Mouse (Mus musculus): ENCODE results near the gene Osbpl11. TPM values are rescaled to one million over a fixed set of nuclear protein-coding genes. Genes with fewer than 3 reads are reported as not detected.
"Not testable (repeated sequence)": the region's sequence is repeated elsewhere in the genome, so short reads cannot be mapped to it uniquely, and the experiment has no call there.

Osbpl11 gene
- total and polyA plus RNA-seq, 2 experiments, result 6.3 to 9.8 TPM

- H3K36me3 ChIP-seq (ENCODE audit: control insufficient read depth, insufficient read depth, low read length), result no peaks in the 10 kb centered on the region
- WGBS, result 83% methylated on average over 4 of the region's 4 CpGs
- no peak for DNase-seq (ENCODE audit: extremely low read depth, low read depth, low spot score)
- H3K4me3 ChIP-seq (ENCODE audit: insufficient read depth, low read depth, low read length), result no peak overlapping the region
- H3K27ac ChIP-seq (replicated peaks; ENCODE audit: insufficient read depth, low read depth, low read length), result no peak overlapping the region
- H3K79me2 ChIP-seq (ENCODE audit: control insufficient read depth, insufficient read depth, low read length), result no peaks in the 10 kb centered on the region
- no peak overlapping the region for H3K9ac ChIP-seq (ENCODE audit: low read depth, low read length)
- H3K4me1 ChIP-seq (ENCODE audit: control insufficient read depth, insufficient read depth, low read length), result no peaks in the 10 kb centered on the region
- H3K27me3 ChIP-seq (ENCODE audit: control insufficient read depth, insufficient read depth, low read length), result no peaks in the 10 kb centered on the region
- TF ChIP-seq POLR2A (IDR thresholded peaks at IDR 0.05; ENCODE audit: extremely low read depth, insufficient read depth, low read length), result no peak
- no peak for TF ChIP-seq CTCF (IDR thresholded peaks at IDR 0.05; ENCODE audit: low read depth, low read length)
These were observed 36.7 kb upstream of the Osbpl11 start for GRCm38 (mm10) chr16:33148135-33148534.

- H3K27ac ChIP-seq (replicated peaks; ENCODE audit: insufficient read depth, low read depth, low read length); DNase-seq (ENCODE audit: extremely low read depth, low read depth, low spot score); H3K27me3 ChIP-seq (ENCODE audit: control insufficient read depth, insufficient read depth, low read length); H3K9ac ChIP-seq (ENCODE audit: low read depth, low read length); H3K4me1 ChIP-seq (ENCODE audit: control insufficient read depth, insufficient read depth, low read length); H3K4me3 ChIP-seq (ENCODE audit: insufficient read depth, low read depth, low read length); H3K36me3 ChIP-seq (ENCODE audit: control insufficient read depth, insufficient read depth, low read length); H3K79me2 ChIP-seq (ENCODE audit: control insufficient read depth, insufficient read depth, low read length): not testable (repeated sequence)
- WGBS, result 83% methylated on average over 9 of the region's 9 CpGs
These were observed 34.0 kb upstream of the Osbpl11 start for GRCm38 (mm10) chr16:33150875-33151274.

DNA sequence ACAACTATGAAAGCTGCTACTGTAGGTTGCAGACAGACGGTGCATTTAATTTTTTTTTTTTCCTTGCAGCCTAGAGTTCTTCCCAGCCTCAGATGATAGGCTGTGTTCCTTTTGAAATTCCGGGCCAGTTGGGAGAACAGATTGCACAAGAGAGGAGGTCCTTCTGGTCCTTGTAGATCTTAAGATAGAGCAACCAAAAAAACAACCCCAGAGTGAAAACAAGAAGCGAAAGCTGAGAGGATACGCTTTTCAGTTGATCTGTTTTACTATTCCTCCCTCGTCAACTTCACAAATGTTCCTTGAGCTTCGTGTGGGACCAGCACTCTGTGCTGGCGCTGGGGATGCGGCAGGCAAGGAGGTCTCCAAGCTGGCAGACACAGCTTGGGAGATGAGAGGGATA lies 33.3 kb upstream of the Osbpl11 start:
- WGBS, result 75% methylated on average over 8 of the region's 8 CpGs
- DNase-seq (ENCODE audit: extremely low read depth, low read depth, low spot score), result no peak

DNA sequence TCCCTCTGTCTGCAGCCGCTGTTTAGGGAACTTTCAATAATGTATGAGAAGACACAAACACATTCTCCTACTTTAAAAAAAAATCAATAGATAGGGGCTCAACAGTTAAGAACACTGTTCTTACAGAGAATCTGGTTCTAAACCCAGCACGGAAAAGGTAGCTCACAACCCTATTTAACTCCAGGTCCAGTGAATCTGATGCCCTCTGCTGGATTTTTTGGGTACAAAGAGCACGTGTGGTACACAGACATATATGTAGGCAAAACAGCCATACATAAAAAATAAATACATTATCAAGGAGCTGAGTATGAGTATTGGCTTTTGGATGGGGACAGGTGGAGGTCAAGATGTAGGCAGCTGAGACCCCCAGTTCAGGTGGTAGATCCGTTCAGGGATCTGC lies 29.9 kb upstream of the Osbpl11 start:
- Histone ChIP-seq H3K4me1 (ENCODE audit: control insufficient read depth, insufficient read depth, low read length) (no peaks in the 10 kb centered on the region), H3K27me3 (ENCODE audit: control insufficient read depth, insufficient read depth, low read length) (no peaks in the 10 kb centered on the region), H3K9ac (ENCODE audit: low read depth, low read length) (no peak overlapping the region), H3K27ac (replicated peaks; ENCODE audit: insufficient read depth, low read depth, low read length) (no peak overlapping the region), H3K36me3 (ENCODE audit: control insufficient read depth, insufficient read depth, low read length) (no peaks in the 10 kb centered on the region), H3K79me2 (ENCODE audit: control insufficient read depth, insufficient read depth, low read length) (no peaks in the 10 kb centered on the region), H3K4me3 (ENCODE audit: insufficient read depth, low read depth, low read length) (no peak overlapping the region)
- DNase-seq (ENCODE audit: extremely low read depth, low read depth, low spot score), result peak; percentile 55
- no peak for TF ChIP-seq POLR2A (IDR thresholded peaks at IDR 0.05; ENCODE audit: extremely low read depth, insufficient read depth, low read length)
- TF ChIP-seq CTCF (IDR thresholded peaks at IDR 0.05; ENCODE audit: low read depth, low read length), result peak; percentile 37; the same call in 1 of the 2 replicates
- 44% methylated on average over 4 of the region's 4 CpGs for WGBS

More for the DNA sequence above, 33.3 kb upstream of the Osbpl11 start:
- no peak overlapping the region for H3K27ac ChIP-seq (replicated peaks; ENCODE audit: insufficient read depth, low read depth, low read length)
- no peaks in the 10 kb centered on the region for H3K4me1 ChIP-seq (ENCODE audit: control insufficient read depth, insufficient read depth, low read length)
- H3K4me3 ChIP-seq (ENCODE audit: insufficient read depth, low read depth, low read length), result no peak overlapping the region
- no peaks in the 10 kb centered on the region for H3K36me3 ChIP-seq (ENCODE audit: control insufficient read depth, insufficient read depth, low read length)
- no peaks in the 10 kb centered on the region for H3K27me3 ChIP-seq (ENCODE audit: control insufficient read depth, insufficient read depth, low read length)
- H3K79me2 ChIP-seq (ENCODE audit: control insufficient read depth, insufficient read depth, low read length), result no peaks in the 10 kb centered on the region
- no peak for TF ChIP-seq POLR2A (IDR thresholded peaks at IDR 0.05; ENCODE audit: extremely low read depth, insufficient read depth, low read length)
- TF ChIP-seq CTCF (IDR thresholded peaks at IDR 0.05; ENCODE audit: low read depth, low read length), result no peak
- no peak overlapping the region for H3K9ac ChIP-seq (ENCODE audit: low read depth, low read length)

DNA sequence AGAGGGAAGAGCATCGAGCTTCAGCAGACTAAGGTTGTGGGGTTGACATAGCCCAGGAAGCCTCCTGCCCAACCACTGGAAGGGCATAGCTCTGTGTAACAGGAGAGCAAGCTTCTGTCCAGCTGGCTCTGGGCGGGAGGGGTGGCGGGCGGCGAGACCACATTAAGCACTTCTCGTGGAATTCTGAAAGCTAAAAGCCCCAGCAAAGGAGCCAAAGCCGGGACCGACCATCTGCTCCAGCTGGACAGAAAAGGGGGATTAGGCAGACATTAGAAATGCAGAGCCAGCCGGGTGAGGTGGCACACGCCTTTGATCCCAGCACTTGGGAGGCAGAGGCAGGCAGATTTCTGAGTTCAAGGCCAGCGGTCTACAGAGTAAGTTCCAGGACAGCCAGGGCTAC lies 26.9 kb upstream of the Osbpl11 start:
- no peaks in the 10 kb centered on the region for H3K79me2 ChIP-seq (ENCODE audit: control insufficient read depth, insufficient read depth, low read length)
- H3K9ac ChIP-seq (ENCODE audit: low read depth, low read length), result no peak overlapping the region
- H3K4me3 ChIP-seq (ENCODE audit: insufficient read depth, low read depth, low read length), result no peak overlapping the region
- H3K36me3 ChIP-seq (ENCODE audit: control insufficient read depth, insufficient read depth, low read length), result no peaks in the 10 kb centered on the region
- WGBS, result 97% methylated on average over 11 of the region's 11 CpGs
- no peak for DNase-seq (ENCODE audit: extremely low read depth, low read depth, low spot score)
- no peaks in the 10 kb centered on the region for H3K4me1 ChIP-seq (ENCODE audit: control insufficient read depth, insufficient read depth, low read length)
- TF ChIP-seq CTCF (IDR thresholded peaks at IDR 0.05; ENCODE audit: low read depth, low read length) (no peak), POLR2A (IDR thresholded peaks at IDR 0.05; ENCODE audit: extremely low read depth, insufficient read depth, low read length) (no peak)
- no peaks in the 10 kb centered on the region for H3K27me3 ChIP-seq (ENCODE audit: control insufficient read depth, insufficient read depth, low read length)
- no peak overlapping the region for H3K27ac ChIP-seq (replicated peaks; ENCODE audit: insufficient read depth, low read depth, low read length)

DNA sequence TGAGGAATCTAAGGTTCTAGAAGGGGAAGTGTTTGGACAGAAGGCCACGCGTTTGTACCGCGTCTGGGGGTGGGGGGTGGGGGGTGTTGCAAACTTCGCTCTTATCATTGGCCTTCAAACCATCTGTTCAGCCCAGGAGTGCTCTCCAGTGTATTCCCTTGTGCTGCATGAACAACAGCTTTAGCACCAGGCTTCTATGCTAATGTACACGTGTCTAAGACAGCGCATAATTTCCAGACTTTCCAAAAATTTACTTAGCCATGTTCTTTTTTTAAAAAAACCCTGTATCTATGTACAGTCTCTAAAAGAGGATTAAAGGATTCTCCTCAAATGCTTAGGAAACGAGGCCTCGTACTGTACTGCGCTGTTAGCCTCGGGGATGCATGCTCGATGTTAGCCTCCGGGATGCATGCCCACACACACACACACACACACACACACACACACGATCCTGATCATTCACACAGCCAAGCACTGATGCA lies 26.2 kb upstream of the Osbpl11 start:
- no peak overlapping the region for H3K27ac ChIP-seq (replicated peaks; ENCODE audit: insufficient read depth, low read depth, low read length)
- H3K9ac ChIP-seq (ENCODE audit: low read depth, low read length), result no peak overlapping the region
- no peak for DNase-seq (ENCODE audit: extremely low read depth, low read depth, low spot score)
- no peak for TF ChIP-seq CTCF (IDR thresholded peaks at IDR 0.05; ENCODE audit: low read depth, low read length)
- no peak for TF ChIP-seq POLR2A (IDR thresholded peaks at IDR 0.05; ENCODE audit: extremely low read depth, insufficient read depth, low read length)
- H3K4me3 ChIP-seq (ENCODE audit: insufficient read depth, low read depth, low read length), result no peak overlapping the region
- no peaks in the 10 kb centered on the region for H3K27me3 ChIP-seq (ENCODE audit: control insufficient read depth, insufficient read depth, low read length)
- 91% methylated on average over 14 of the region's 14 CpGs for WGBS
- H3K36me3 ChIP-seq (ENCODE audit: control insufficient read depth, insufficient read depth, low read length), result no peaks in the 10 kb centered on the region
- no peaks in the 10 kb centered on the region for H3K79me2 ChIP-seq (ENCODE audit: control insufficient read depth, insufficient read depth, low read length)
- H3K4me1 ChIP-seq (ENCODE audit: control insufficient read depth, insufficient read depth, low read length), result peaks cover 2% of the 10 kb centered on the region; the same call in 1 of the 2 replicates
